Mouse (Mus musculus): ENCODE measurements around the gene Unc79.

- TF ChIP-seq KAT2A (IDR thresholded peaks at IDR 0.05; ENCODE audit: insufficient replicate concordance, low read length), result no peak
- no peak for TF ChIP-seq CTCF (conservative IDR thresholded peaks at IDR 0.05 in 1 of 2, IDR thresholded peaks at IDR 0.05 in 1 of 2; ENCODE audit: low read depth in 2 of 2, low read length in 2 of 2)
- no peak for TF ChIP-seq MAFK (IDR thresholded peaks at IDR 0.05; ENCODE audit: insufficient replicate concordance, low read length)
- no peak for TF ChIP-seq ZC3H11A (IDR thresholded peaks at IDR 0.05; ENCODE audit: low read depth, low read length)
- no peak for TF ChIP-seq USF1 (IDR thresholded peaks at IDR 0.05; ENCODE audit: low read depth, low read length)
- no peak for TF ChIP-seq JUN (IDR thresholded peaks at IDR 0.05; ENCODE audit: insufficient read depth, low read depth, low read length)
These were observed 119.5 kb downstream of the Unc79 start for GRCm38 (mm10) chr12:103068161-103068560.
